Mouse (Mus musculus): Measurements from ENCODE around the gene Trpc1. TPM values are rescaled to one million over a fixed set of nuclear protein-coding genes. Genes with fewer than 3 reads are reported as not detected.

The Trpc1 gene
- total RNA-seq, 1 experiment from 2014 or later: 3.2 TPM

- ATAC-seq (replicated peaks in 1 of 2; ENCODE audit: insufficient read depth in 1 of 2, low FRiP score in 2 of 2, low TSS enrichment in 1 of 2, low read depth in 1 of 2, poor library complexity in 2 of 2, severe bottlenecking in 2 of 2): no peak
Measured at GRCm38 (mm10) chr9:95708943-95709342, 41.2 kb downstream of the Trpc1 start.

DNA sequence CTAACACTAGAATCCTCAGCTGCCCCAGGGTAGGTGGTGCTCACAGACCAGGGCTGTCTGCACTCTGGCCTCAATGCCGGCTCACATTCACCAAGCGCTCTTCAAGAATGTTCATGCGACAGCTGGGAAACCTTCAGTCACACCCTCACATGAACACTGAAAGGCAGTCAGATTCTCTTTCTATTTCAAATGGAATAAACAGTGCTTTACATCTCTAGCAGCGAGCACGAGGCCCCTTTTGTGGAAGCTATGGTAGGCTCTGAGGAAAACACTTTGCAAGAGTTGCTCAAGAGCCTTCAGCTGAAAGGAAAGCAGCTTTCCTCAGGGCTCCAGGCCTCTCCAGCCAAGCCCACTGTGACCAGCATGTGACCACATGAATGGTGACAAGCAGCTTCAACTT lies 44.8 kb downstream of the Trpc1 start:
- no peak for ATAC-seq (replicated peaks in 1 of 2; ENCODE audit: insufficient read depth in 1 of 2, low FRiP score in 2 of 2, low TSS enrichment in 1 of 2, low read depth in 1 of 2, poor library complexity in 2 of 2, severe bottlenecking in 2 of 2)

GRCm38 (mm10) chr9:95704078-95704477 lies 46.1 kb downstream of the Trpc1 start:
- no peak for ATAC-seq (replicated peaks in 1 of 2; ENCODE audit: insufficient read depth in 1 of 2, low FRiP score in 2 of 2, low TSS enrichment in 1 of 2, low read depth in 1 of 2, poor library complexity in 2 of 2, severe bottlenecking in 2 of 2)

- no peak for ATAC-seq (replicated peaks in 1 of 2; ENCODE audit: insufficient read depth in 1 of 2, low FRiP score in 2 of 2, low TSS enrichment in 1 of 2, low read depth in 1 of 2, poor library complexity in 2 of 2, severe bottlenecking in 2 of 2)
Measured at GRCm38 (mm10) chr9:95699273-95699672, 50.9 kb downstream of the Trpc1 start.

DNA sequence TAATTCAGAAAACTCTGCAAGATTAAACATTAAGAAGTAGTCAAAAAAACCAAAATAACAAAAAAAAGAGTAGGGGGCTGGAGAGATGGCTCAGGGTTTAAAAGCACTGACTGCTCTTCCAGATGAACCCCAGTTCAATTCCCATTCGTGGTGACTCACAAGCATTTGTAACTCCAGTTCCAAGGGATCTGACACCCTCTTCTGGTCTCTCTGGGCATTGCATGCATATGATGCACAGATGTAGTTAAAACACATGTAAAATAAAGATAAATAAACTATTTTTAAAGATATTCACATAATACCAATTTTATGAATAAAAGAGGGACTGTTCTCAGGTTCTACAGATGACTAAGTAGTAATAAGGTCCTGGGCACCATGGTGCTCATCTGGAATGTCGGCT lies 52.4 kb downstream of the Trpc1 start:
- ATAC-seq (replicated peaks in 1 of 2; ENCODE audit: insufficient read depth in 1 of 2, low FRiP score in 2 of 2, low TSS enrichment in 1 of 2, low read depth in 1 of 2, poor library complexity in 2 of 2, severe bottlenecking in 2 of 2): no peak

DNA sequence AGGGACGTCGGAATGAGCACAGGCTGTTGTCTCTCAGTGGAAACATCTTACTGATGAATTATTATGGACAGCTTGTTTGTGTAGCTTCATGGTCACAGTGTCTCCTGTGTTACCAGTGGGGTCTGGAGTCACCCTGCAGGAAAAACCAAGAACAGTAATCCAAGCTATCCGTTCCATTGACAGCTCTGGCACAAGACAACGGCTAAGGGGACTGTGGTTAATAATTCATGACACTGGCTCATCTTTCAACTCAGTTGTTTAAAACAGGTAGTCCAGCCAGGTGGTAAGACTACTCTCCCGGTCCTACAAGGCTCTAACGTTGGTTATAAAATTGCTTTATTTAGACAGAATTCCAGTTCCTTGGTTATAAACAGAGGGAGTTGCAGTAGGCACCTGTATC lies 53.6 kb downstream of the Trpc1 start:
- ATAC-seq (replicated peaks in 1 of 2; ENCODE audit: insufficient read depth in 1 of 2, low FRiP score in 2 of 2, low TSS enrichment in 1 of 2, low read depth in 1 of 2, poor library complexity in 2 of 2, severe bottlenecking in 2 of 2): no peak

DNA sequence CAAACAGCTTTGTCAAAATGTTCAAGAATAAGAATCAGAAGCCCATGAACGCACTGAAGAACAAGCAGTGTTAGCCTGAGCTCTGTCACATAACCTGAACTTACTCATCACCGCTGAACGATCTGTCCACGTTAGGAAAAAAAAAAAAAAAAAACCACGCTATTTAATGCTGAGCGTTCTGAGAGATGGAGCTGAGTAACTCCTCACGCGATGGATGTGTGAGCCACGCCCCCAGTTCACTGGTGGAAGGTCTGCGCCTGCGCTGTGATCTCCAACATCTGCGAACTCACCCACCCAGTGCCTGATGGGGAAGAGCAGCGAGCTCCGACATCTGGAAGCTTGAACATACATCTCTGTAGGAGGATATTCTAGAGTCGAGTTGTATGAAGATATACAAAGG lies 55.2 kb downstream of the Trpc1 start:
- no peak for ATAC-seq (replicated peaks in 1 of 2; ENCODE audit: insufficient read depth in 1 of 2, low FRiP score in 2 of 2, low TSS enrichment in 1 of 2, low read depth in 1 of 2, poor library complexity in 2 of 2, severe bottlenecking in 2 of 2)

DNA sequence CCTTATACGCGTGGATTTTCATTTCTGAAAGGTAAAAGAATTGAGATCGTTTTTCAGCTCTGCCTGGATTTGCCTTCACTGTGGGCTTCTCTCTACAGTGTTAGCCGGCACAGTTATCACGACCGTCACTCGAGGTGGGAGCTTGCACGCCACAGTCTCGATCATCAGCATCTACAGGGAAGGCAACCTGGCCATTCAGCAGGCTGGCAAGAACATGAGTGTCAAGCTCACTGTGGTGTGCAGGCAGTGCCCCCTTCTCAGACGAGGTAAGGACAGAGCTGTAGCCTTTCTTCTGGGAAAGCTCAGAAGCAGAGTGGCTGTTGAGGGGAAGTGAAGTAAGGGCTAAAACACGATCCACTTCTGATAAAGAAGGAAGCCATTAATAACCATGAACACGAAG lies 55.6 kb downstream of the Trpc1 start:
- no peak for ATAC-seq (replicated peaks in 1 of 2; ENCODE audit: insufficient read depth in 1 of 2, low FRiP score in 2 of 2, low TSS enrichment in 1 of 2, low read depth in 1 of 2, poor library complexity in 2 of 2, severe bottlenecking in 2 of 2)

DNA sequence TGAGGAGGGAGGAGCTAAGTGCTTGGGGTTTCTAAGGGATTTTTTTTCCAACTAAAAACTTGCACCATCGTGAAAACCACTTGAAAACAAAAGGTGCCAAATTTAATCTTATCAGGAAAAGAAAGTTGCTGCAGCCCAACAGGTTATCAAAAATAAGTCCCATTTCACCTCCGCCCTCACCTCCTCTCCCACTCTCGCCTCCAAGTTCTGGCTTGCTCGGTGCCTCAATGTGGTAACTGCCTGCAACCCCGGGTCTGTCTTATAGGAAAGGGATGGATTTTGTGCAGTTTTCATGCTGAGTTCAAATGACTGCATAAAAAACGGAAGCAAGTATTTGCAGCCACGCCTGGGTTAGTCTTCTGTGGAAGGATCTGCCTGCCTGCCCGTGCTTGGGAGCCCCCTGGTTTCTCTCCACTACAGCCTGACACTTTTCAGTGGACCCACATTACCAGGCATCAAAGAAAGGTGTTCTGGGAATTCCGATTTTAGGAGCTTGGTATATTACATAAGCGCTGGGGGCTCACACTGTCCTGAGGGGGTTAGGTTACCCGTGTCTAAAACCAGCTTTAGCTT lies 56.6 kb downstream of the Trpc1 start:
- ATAC-seq (replicated peaks in 1 of 2; ENCODE audit: insufficient read depth in 1 of 2, low FRiP score in 2 of 2, low TSS enrichment in 1 of 2, low read depth in 1 of 2, poor library complexity in 2 of 2, severe bottlenecking in 2 of 2): no peak

DNA sequence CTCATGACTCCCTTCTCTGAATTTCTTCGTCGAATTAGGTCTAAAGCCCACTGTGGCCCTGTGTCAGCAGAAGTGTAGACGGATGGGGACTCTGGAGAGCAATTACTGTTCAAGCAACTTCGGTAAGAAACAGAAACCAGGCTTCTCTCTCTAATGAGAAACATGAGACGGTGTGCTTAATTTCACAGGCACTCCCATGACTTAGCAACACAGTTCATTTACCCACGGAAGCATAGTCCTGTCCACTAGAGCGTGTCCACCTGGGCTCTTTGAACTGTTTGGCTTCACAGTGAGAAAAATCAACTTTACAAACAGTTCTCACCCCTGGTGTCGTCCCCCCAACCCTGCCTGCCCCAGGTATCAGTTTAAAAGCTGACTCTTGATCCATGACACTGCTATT lies 57.4 kb downstream of the Trpc1 start:
- ATAC-seq (replicated peaks in 1 of 2; ENCODE audit: insufficient read depth in 1 of 2, low FRiP score in 2 of 2, low TSS enrichment in 1 of 2, low read depth in 1 of 2, poor library complexity in 2 of 2, severe bottlenecking in 2 of 2): no peak

DNA sequence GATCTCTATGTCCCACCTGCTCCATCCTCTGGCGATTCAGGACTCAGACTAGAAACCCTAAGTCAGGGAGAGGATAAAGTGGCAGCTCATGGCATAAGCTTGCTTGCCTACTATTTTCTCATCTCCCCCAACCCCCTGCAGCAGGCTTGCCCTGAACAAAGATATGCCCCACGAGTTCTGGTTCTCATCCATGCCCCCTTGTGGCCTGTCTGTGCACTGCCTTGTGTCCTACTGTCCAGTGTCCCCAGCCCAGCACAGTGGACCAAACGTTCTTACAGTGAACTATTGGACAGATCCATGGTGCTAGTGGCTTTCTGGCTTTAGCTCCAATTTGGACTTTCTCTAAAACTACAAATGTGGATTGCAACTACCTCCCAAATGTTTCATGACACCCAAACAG lies 62.1 kb downstream of the Trpc1 start:
- no peak for ATAC-seq (replicated peaks in 1 of 2; ENCODE audit: insufficient read depth in 1 of 2, low FRiP score in 2 of 2, low TSS enrichment in 1 of 2, low read depth in 1 of 2, poor library complexity in 2 of 2, severe bottlenecking in 2 of 2)

- ATAC-seq (replicated peaks in 1 of 2; ENCODE audit: insufficient read depth in 1 of 2, low FRiP score in 2 of 2, low TSS enrichment in 1 of 2, low read depth in 1 of 2, poor library complexity in 2 of 2, severe bottlenecking in 2 of 2): no peak
Measured at GRCm38 (mm10) chr9:95685660-95686440, 64.3 kb downstream of the Trpc1 start.

- no peak for ATAC-seq (replicated peaks in 1 of 2; ENCODE audit: insufficient read depth in 1 of 2, low FRiP score in 2 of 2, low TSS enrichment in 1 of 2, low read depth in 1 of 2, poor library complexity in 2 of 2, severe bottlenecking in 2 of 2)
Measured at GRCm38 (mm10) chr9:95680691-95681090, 69.5 kb downstream of the Trpc1 start.

GRCm38 (mm10) chr9:95679966-95680365 lies 70.2 kb downstream of the Trpc1 start:
- ATAC-seq (replicated peaks in 1 of 2; ENCODE audit: insufficient read depth in 1 of 2, low FRiP score in 2 of 2, low TSS enrichment in 1 of 2, low read depth in 1 of 2, poor library complexity in 2 of 2, severe bottlenecking in 2 of 2): no peak

GRCm38 (mm10) chr9:95676021-95676420 lies 74.2 kb downstream of the Trpc1 start:
- ATAC-seq (replicated peaks in 1 of 2; ENCODE audit: insufficient read depth in 1 of 2, low FRiP score in 2 of 2, low TSS enrichment in 1 of 2, low read depth in 1 of 2, poor library complexity in 2 of 2, severe bottlenecking in 2 of 2): no peak

DNA sequence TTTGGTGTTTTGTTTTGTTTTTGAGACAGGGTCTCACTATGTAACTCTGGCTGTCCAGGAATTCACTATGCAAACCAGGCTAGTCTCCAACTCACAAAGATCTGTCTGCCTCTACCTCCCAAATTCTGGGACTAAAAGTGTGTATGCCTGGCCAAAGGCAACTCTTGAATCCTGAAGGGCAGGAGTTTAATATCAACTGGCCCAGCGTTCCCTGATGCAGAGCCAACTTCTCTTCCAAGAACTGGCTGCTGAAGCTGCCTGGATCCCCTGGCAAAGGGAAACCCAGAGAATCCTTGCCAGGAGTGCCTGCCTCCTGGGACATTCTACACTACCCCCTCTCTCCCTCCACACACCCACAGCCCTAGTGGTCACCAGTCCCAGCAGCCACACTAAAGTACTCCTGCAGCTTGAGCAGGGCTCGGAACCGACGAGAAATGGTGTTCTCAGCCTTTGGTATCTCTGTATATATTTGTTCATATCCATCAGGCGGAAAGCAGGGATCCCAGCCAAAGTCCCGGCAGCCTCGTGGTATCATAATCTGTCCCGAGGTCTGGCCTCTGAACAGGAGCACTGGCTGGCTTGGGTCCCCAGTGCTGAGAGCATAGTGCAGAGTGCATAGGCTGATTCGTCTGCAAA lies 75.0 kb downstream of the Trpc1 start:
- no peak for ATAC-seq (replicated peaks in 1 of 2; ENCODE audit: insufficient read depth in 1 of 2, low FRiP score in 2 of 2, low TSS enrichment in 1 of 2, low read depth in 1 of 2, poor library complexity in 2 of 2, severe bottlenecking in 2 of 2)

DNA sequence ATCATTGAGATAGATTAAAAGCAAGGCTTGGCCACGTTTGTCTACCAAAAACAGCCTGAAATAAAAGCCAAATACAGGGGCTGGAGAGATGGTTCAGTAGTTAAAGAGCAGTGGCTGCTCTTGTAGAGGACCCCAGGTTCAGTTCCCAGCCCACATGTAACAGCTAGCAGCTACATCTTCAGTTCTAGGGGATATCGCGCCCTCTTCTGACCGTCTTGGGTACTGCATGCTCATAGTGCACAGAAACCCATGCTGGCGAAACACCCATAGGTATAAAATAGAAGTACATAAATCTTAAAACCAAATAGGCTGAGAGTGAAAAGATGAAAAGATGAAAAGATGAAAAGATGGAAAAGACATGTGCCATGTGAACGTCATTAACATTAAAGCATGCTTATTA lies 77.4 kb downstream of the Trpc1 start:
- ATAC-seq (replicated peaks in 1 of 2; ENCODE audit: insufficient read depth in 1 of 2, low FRiP score in 2 of 2, low TSS enrichment in 1 of 2, low read depth in 1 of 2, poor library complexity in 2 of 2, severe bottlenecking in 2 of 2): no peak

DNA sequence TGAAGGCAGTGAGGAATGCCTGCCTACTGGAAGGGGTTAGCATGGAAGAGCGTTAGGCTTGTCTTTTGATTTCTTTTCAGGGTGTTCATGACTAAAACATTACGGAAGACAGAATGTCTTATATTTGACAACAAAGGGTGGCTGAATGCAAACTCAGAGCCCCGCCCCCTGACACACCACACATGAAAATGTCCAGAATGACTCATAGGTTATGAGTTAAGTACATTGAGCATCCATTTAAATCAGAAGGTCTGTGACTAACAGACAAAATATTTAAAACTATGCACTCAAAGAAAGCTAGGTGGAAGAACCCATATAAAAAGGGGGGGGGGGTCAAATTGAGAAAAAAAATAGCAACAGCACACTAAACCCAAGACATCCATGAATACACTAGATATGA lies 77.8 kb downstream of the Trpc1 start:
- ATAC-seq (replicated peaks in 1 of 2; ENCODE audit: insufficient read depth in 1 of 2, low FRiP score in 2 of 2, low TSS enrichment in 1 of 2, low read depth in 1 of 2, poor library complexity in 2 of 2, severe bottlenecking in 2 of 2): no peak

DNA sequence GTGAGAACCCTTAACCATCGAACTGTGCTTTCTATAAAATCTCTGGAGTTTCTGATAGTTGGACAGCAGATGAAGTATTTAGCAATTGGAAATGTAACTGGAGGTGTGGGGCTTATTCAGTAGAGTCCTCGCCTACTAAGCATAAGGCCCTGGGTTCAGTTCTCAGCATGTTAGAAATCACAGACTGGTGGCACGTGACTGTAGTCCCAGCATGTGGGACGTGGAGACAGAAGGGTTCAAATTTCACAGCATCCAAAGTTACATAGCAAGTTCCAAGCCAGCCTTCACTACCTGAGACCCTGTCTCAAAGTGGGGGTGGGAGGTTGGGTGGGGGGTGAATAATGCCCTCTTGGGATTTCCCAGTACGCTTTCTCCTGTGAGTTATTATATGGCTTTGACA lies 81.9 kb downstream of the Trpc1 start:
- no peak for ATAC-seq (replicated peaks in 1 of 2; ENCODE audit: insufficient read depth in 1 of 2, low FRiP score in 2 of 2, low TSS enrichment in 1 of 2, low read depth in 1 of 2, poor library complexity in 2 of 2, severe bottlenecking in 2 of 2)

Measured in hematopoietic stem cell, adult 5-6 weeks (primary cell).